ENCODE assay signal across 10 mouse cellular contexts in genomic region chr1:87155531-87156198, GRCm38 (mm10). TPM values are rescaled to one million over a fixed set of nuclear protein-coding genes. Genes with fewer than 3 reads are reported as not detected.
DNase-seq lines count a peak whose midpoint lies in the region; ATAC-seq lines count a peak whose summit lies in the region.
"Had no signal": no experiment of that assay in that cellular context is flagged by ENCODE, and none has a peak within 500 bp of the region (broad histone marks: within the 10 kb centered on the region; RNA-seq: fewer than 3 reads in every experiment).

No protein-coding gene starts in this region.

- H3K27ac ChIP-seq in hindbrain, embryonic 14.5 days: no peak overlapping the region; the same call in 1 of the 2 replicates
- peak overlapping the region; percentile 57; the same call in 1 of the 2 replicates for H3K27ac ChIP-seq in neural tube, embryonic 13.5 days (replicated peaks)

- H3K9me3 ChIP-seq in hindbrain, embryonic 14.5 days (ENCODE audit: control insufficient read depth, low read length): no peaks in the 10 kb centered on the region
- no peaks in the 10 kb centered on the region for H3K9me3 ChIP-seq in neural tube, embryonic 13.5 days

- ATAC-seq in hindbrain, embryonic 14.5 days (ENCODE audit: low FRiP score): peak; percentile 43
- ATAC-seq in neural tube, embryonic 13.5 days (ENCODE audit: low read depth): peak; percentile 43; the same call in 1 of the 2 replicates

- intact Hi-C loops in left cerebral cortex, postnatal 14 days (cut with DNase I): no loop called here

- no peaks in the 10 kb centered on the region for H3K36me3 ChIP-seq in hindbrain, embryonic 14.5 days (replicated peaks; ENCODE audit: control insufficient read depth, insufficient read depth)
- no peaks in the 10 kb centered on the region for H3K36me3 ChIP-seq in neural tube, embryonic 13.5 days

- H3K9ac ChIP-seq in hindbrain, embryonic 14.5 days: peak overlapping the region; percentile 67
- H3K9ac ChIP-seq in neural tube, embryonic 13.5 days: peak overlapping the region; percentile 71

- WGBS in hindbrain, embryonic 14.5 days: under 1% methylated on average over 42 of the region's 56 CpGs
- WGBS in neural tube, embryonic 13.5 days: under 1% methylated on average over 41 of the region's 56 CpGs

- no peaks in the 10 kb centered on the region for H3K4me1 ChIP-seq in hindbrain, embryonic 14.5 days (replicated peaks; ENCODE audit: control insufficient read depth, insufficient read depth, low read length)
- H3K4me1 ChIP-seq in neural tube, embryonic 13.5 days (replicated peaks): peaks cover 39% of the 10 kb centered on the region

- peak overlapping the region; percentile 73 for H3K4me2 ChIP-seq in hindbrain, embryonic 14.5 days (replicated peaks)
- H3K4me2 ChIP-seq in neural tube, embryonic 13.5 days: peak overlapping the region; percentile 62

- peak overlapping the region; percentile 48 for H3K4me3 ChIP-seq in hindbrain, embryonic 14.5 days (replicated peaks; ENCODE audit: low read length)
- H3K4me3 ChIP-seq in neural tube, embryonic 13.5 days: peak overlapping the region; percentile 49

- peak; percentile 12 to 33 for DNase-seq in left cerebral cortex, adult 18-20 months (ENCODE audit: low spot score in 2 of 2)
- DNase-seq in left cerebral cortex, postnatal 14 days (ENCODE audit: low spot score in 2 of 2): no peak
- DNase-seq in embryo, embryonic 9.5 days (ENCODE audit: extremely low spot score): peak; percentile 47
- DNase-seq in hindbrain, embryonic 14.5 days (ENCODE audit: low spot score): peak; percentile 52
- DNase-seq in spleen, postnatal 4 days (ENCODE audit: low spot score in 2 of 2): no peak
- DNase-seq in testis, postnatal 14 days (ENCODE audit: low spot score): no peak
- no peak for DNase-seq in adrenal gland, adult 2 months
- DNase-seq: kidney, postnatal 14 days had no signal

- H3K27me3 ChIP-seq in hindbrain, embryonic 14.5 days (ENCODE audit: control insufficient read depth, insufficient read depth, low read length): peaks cover 79% of the 10 kb centered on the region
- H3K27me3 ChIP-seq in neural tube, embryonic 13.5 days: peaks cover 95% of the 10 kb centered on the region

RNA-seq across cellular contexts. Expression of gene Ecel1, which starts 0.7 kb away (rescaled TPM):
- total RNA-seq in left cerebral cortex, adult 18-20 months (2021): 10 to 100 TPM; 11.1 to 13.4 TPM
- 1 to 10 TPM; 1.9 to 7.0 TPM for total RNA-seq in left cerebral cortex, postnatal 14 days (2021)
- polyA plus RNA-seq in hindbrain, embryonic 14.5 days (2014; fragmentation: Nextera tagmentation; extraction: Ambion mirVana): 41.7 and 44.0 TPM in 2 replicates
- polyA plus RNA-seq in neural tube, embryonic 13.5 days (2015; fragmentation: Nextera tagmentation; extraction: Ambion mirVana): 62.4 and 73.8 TPM in 2 replicates
- total RNA-seq in adrenal gland, adult 2 months (2021): 1 to 10 TPM in 1 of 2 experiments, under 1 TPM in 1; 0.46 to 3.0 TPM
- polyA plus RNA-seq in adrenal gland, adult 2 months (2012; rRNA removed): 0.67 and 4.4 TPM in 2 replicates

RNA-seq across cellular contexts. Expression of gene Prss56, which starts 27.4 kb away (rescaled TPM):
- total RNA-seq in left cerebral cortex, adult 18-20 months (2021): 1 to 10 TPM in 1 of 2 experiments, under 1 TPM in 1; 0.61 to 2.1 TPM
- 1 to 10 TPM; 8.0 to 10.0 TPM for total RNA-seq in left cerebral cortex, postnatal 14 days (2021)
- 4.0 and 5.1 TPM in 2 replicates for polyA plus RNA-seq in hindbrain, embryonic 14.5 days (2014; fragmentation: Nextera tagmentation; extraction: Ambion mirVana)
- 6.6 and 7.1 TPM in 2 replicates for polyA plus RNA-seq in neural tube, embryonic 13.5 days (2015; fragmentation: Nextera tagmentation; extraction: Ambion mirVana)
- total RNA-seq in adrenal gland, adult 2 months (2021): not detected
- 0.06 TPM in 1 of 2 replicates, not detected in the other for polyA plus RNA-seq in adrenal gland, adult 2 months (2012; rRNA removed)
- polyA plus RNA-seq: small intestine, adult 2 months had no signal

RNA-seq across cellular contexts. Expression of gene Akp3, which starts 30.9 kb away (rescaled TPM):
- not detected for total RNA-seq in left cerebral cortex, adult 18-20 months (2021)
- total RNA-seq in left cerebral cortex, postnatal 14 days (2021): not detected
- polyA plus RNA-seq in hindbrain, embryonic 14.5 days (2014; fragmentation: Nextera tagmentation; extraction: Ambion mirVana): not detected in 2 replicates
- not detected in 2 replicates for polyA plus RNA-seq in neural tube, embryonic 13.5 days (2015; fragmentation: Nextera tagmentation; extraction: Ambion mirVana)
- total RNA-seq in adrenal gland, adult 2 months (2021): not detected
- polyA plus RNA-seq in adrenal gland, adult 2 months (2012; rRNA removed): not detected in 2 replicates

RNA-seq across cellular contexts. Expression of gene Chrnd, which starts 34.7 kb away (rescaled TPM):
- total RNA-seq in left cerebral cortex, adult 18-20 months (2021): not detected
- total RNA-seq in left cerebral cortex, postnatal 14 days (2021): not detected
- polyA plus RNA-seq in hindbrain, embryonic 14.5 days (2014; fragmentation: Nextera tagmentation; extraction: Ambion mirVana): not detected in 2 replicates
- polyA plus RNA-seq in neural tube, embryonic 13.5 days (2015; fragmentation: Nextera tagmentation; extraction: Ambion mirVana): 0.31 and 0.62 TPM in 2 replicates
- not detected for total RNA-seq in adrenal gland, adult 2 months (2021)
- polyA plus RNA-seq in adrenal gland, adult 2 months (2012; rRNA removed): not detected in 2 replicates

RNA-seq across cellular contexts. Expression of gene Chrng, which starts 48.8 kb away (rescaled TPM):
- total RNA-seq in left cerebral cortex, adult 18-20 months (2021): not detected
- total RNA-seq in left cerebral cortex, postnatal 14 days (2021): not detected
- not detected in 2 replicates for polyA plus RNA-seq in hindbrain, embryonic 14.5 days (2014; fragmentation: Nextera tagmentation; extraction: Ambion mirVana)
- 0.57 and 1.7 TPM in 2 replicates for polyA plus RNA-seq in neural tube, embryonic 13.5 days (2015; fragmentation: Nextera tagmentation; extraction: Ambion mirVana)
- not detected for total RNA-seq in adrenal gland, adult 2 months (2021)
- not detected in 2 replicates for polyA plus RNA-seq in adrenal gland, adult 2 months (2012; rRNA removed)
- polyA plus RNA-seq: small intestine, adult 2 months had no signal

Comparison
In these comparisons a context has a peak if more than half of its experiments do, and no peak if none do; other contexts are left out.
1. DNase-seq: peak in left cerebral cortex, adult 18-20 months (2 of 2), embryo, embryonic 9.5 days (single experiment) and hindbrain, embryonic 14.5 days (single experiment); none in left cerebral cortex, postnatal 14 days (0 of 2), spleen, postnatal 4 days (0 of 2), testis, postnatal 14 days (single experiment) and adrenal gland, adult 2 months (single experiment).